Mouse (Mus musculus) liver, adult 2 months (tissue): ENCODE data around the gene Trpv2.

Experiments used
- CTCF ChIP-seq: fragments of 200-500 bp; IDR thresholded peaks from 2 replicates; pipeline ENCODE4 v1.5.1; 2011; ENCODE audit warnings: low read depth, low read length, control low read depth
- POLR2A ChIP-seq: fragments of 200-500 bp; IDR thresholded peaks from 2 replicates; pipeline ENCODE4 v1.6.1; 2011; ENCODE audit warnings: low read length, control low read depth; ENCODE audit not compliant: insufficient read depth; ENCODE audit errors: extremely low read depth

GRCm38 (mm10) chr11:62631138-62631537 lies 56.9 kb downstream of the Trpv2 start:
- TF ChIP-seq CTCF (no peak), POLR2A (no peak)
